Mouse (Mus musculus): ENCODE data around the gene Glod4. TPM values are rescaled to one million over a fixed set of nuclear protein-coding genes. Genes with fewer than 3 reads are reported as not detected.
A peak's percentile ranks its signal among the peaks of the same experiment; 100 is the strongest.

The Glod4 gene
- polyA plus RNA-seq, 1 experiment from 2014 or later, result 85.9 TPM

DNA sequence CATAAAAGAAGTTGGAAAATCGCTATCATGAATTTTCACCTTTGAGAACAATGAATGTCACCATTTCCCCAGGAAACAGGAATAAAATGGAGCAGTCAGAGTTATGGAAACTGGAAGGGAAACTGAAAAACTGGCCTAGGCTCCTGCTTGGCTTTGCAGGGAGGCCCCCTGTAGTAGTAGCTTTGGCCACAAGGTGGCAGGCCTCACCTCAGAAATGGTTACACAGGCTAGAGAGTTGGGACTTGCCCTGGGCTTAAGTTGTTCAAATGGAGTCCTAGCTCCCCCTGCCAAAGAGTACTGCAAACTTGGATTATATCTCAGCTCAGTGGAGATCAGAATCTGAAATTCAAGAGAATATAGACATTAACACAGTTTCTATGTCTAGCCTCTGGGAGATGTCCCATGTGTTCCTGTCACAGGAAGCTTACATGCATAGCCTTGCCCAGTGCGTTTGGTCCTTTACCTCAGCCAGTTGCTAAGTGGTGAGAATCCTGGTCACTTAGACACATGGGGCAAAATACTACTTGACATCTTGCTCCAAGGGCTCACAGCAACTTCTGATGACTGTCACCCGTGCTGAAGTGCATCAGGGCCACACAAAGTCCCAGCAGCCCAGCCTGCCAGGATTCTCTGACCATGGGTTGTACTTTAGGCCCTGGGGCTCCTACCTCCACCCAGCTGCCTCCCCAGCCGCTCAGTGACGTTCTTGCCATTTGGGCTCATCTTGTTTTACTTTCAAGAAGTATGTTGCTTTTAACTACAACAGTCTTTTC lies 9.8 kb upstream of the Glod4 start:
- H3K9me3 ChIP-seq (ENCODE audit: low read length), result no peaks in the 10 kb centered on the region
- no peak overlapping the region for H3K9ac ChIP-seq (replicated peaks; ENCODE audit: low read depth)
- no peaks in the 10 kb centered on the region for H3K36me3 ChIP-seq (ENCODE audit: insufficient read depth, low read length)
- H3K27ac ChIP-seq (ENCODE audit: low read length), result no peak overlapping the region
- 33% methylated on average over 5 of the region's 5 CpGs for WGBS
- H3K27me3 ChIP-seq (replicated peaks; ENCODE audit: insufficient read depth, low read length), result no peaks in the 10 kb centered on the region
- no peak overlapping the region for H3K4me2 ChIP-seq (replicated peaks; ENCODE audit: low read depth, low read length)
- ATAC-seq (peak; percentile 89), DNase-seq (ENCODE audit: low spot score) (peak; percentile 90)
- no peaks in the 10 kb centered on the region for H3K4me1 ChIP-seq (ENCODE audit: insufficient read depth, low read depth, low read length)
- TF ChIP-seq EP300 (IDR thresholded peaks at IDR 0.05), result no peak
- TF ChIP-seq CTCF (IDR thresholded peaks at IDR 0.05), result peak; percentile 92
- H3K4me3 ChIP-seq (ENCODE audit: low read depth, low read length), result no peak overlapping the region

DNA sequence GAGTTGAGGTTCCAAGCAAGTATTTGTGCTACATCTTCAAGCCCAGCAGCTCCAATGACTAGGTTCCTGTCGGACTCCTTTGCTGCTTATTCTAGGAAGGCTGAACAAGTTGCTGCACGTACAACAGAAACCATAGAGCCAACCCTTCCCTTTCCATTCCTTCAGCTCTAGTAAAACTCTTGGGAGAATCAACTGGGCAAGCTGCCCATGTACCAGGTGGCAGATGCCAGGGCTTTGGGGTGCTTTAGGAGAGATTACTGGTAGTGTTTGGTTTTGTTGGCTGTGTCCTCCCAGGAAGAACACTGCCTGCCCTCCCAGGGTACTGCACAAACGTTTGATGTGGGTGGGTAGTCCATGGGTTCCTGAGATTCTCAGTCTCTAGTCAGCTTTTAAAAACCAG lies 8.5 kb upstream of the Glod4 start:
- no peak for DNase-seq (ENCODE audit: low spot score)
- H3K27ac ChIP-seq (ENCODE audit: low read length), result no peak overlapping the region
- no peaks in the 10 kb centered on the region for H3K36me3 ChIP-seq (ENCODE audit: insufficient read depth, low read length)
- WGBS, result 56% methylated on average over 3 of the region's 3 CpGs
- H3K27me3 ChIP-seq (replicated peaks; ENCODE audit: insufficient read depth, low read length), result no peaks in the 10 kb centered on the region
- no peaks in the 10 kb centered on the region for H3K9me3 ChIP-seq (ENCODE audit: low read length)
- no peak for TF ChIP-seq CTCF (IDR thresholded peaks at IDR 0.05)
- no peak for TF ChIP-seq EP300 (IDR thresholded peaks at IDR 0.05)
- no peaks in the 10 kb centered on the region for H3K4me1 ChIP-seq (ENCODE audit: insufficient read depth, low read depth, low read length)
- ATAC-seq, result no peak
- no peak overlapping the region for H3K4me3 ChIP-seq (ENCODE audit: low read depth, low read length)
- no peak overlapping the region for H3K9ac ChIP-seq (replicated peaks; ENCODE audit: low read depth)
- H3K4me2 ChIP-seq (replicated peaks; ENCODE audit: low read depth, low read length), result no peak overlapping the region

DNA sequence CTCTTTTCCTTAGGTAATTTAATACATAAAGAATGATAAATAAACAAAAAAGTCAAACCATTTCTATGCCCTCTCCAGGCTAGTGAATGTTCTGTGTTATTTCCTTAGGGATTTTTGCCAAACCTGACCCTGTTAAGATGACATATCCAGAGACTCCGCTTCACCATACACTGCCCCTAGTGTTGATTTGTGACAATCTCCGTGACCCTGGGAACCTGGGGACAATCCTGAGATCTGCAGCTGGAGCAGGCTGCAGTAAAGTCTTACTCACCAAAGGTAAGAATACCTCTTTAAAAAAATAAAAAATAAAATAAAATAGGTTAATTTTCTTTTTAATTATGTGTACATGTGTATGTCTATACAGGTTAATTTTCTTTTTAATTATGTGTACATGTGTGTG lies 3.7 kb upstream of the Glod4 start:
- Histone ChIP-seq H3K4me3 (ENCODE audit: low read depth, low read length) (no peak overlapping the region), H3K9me3 (ENCODE audit: low read length) (no peaks in the 10 kb centered on the region), H3K4me1 (ENCODE audit: insufficient read depth, low read depth, low read length) (no peaks in the 10 kb centered on the region), H3K27me3 (replicated peaks; ENCODE audit: insufficient read depth, low read length) (no peaks in the 10 kb centered on the region), H3K27ac (ENCODE audit: low read length) (no peak overlapping the region), H3K9ac (replicated peaks; ENCODE audit: low read depth) (no peak overlapping the region), H3K36me3 (ENCODE audit: insufficient read depth, low read length) (no peaks in the 10 kb centered on the region), H3K4me2 (replicated peaks; ENCODE audit: low read depth, low read length) (no peak overlapping the region)
- WGBS, result 51% methylated on average over 2 of the region's 2 CpGs
- ATAC-seq (no peak), DNase-seq (ENCODE audit: low spot score) (no peak)
- TF ChIP-seq EP300 (IDR thresholded peaks at IDR 0.05), result no peak
- peak; percentile 21 for TF ChIP-seq CTCF (IDR thresholded peaks at IDR 0.05)

DNA sequence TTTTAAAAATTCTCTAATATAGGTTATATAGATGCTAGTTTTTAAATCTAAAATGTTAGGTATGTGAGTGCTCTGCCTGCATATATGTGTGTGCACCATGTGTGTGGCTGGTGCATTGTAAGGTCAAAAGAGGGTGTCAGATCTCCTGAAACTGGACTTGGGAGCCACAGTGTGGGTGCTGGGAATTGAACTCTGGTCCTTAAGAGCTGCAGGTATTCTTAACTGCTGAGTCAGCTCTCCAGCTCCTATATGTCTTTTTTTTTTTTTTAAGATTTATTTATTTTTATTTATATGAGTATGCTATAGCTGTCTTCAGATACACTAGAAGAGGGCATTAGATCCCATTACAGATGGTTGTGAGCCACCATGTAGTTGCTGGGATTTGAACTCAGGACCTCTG lies 2.9 kb upstream of the Glod4 start:
- H3K9ac ChIP-seq (replicated peaks; ENCODE audit: low read depth), result no peak overlapping the region
- H3K27me3 ChIP-seq (replicated peaks; ENCODE audit: insufficient read depth, low read length), result no peaks in the 10 kb centered on the region
- H3K9me3 ChIP-seq (ENCODE audit: low read length), result no peaks in the 10 kb centered on the region
- TF ChIP-seq CTCF (IDR thresholded peaks at IDR 0.05), result no peak
- no peak for TF ChIP-seq EP300 (IDR thresholded peaks at IDR 0.05)
- H3K4me3 ChIP-seq (ENCODE audit: low read depth, low read length), result no peak overlapping the region
- DNase-seq (ENCODE audit: low spot score) (no peak), ATAC-seq (no peak)
- no peak overlapping the region for H3K27ac ChIP-seq (ENCODE audit: low read length)
- no peak overlapping the region for H3K4me2 ChIP-seq (replicated peaks; ENCODE audit: low read depth, low read length)
- H3K36me3 ChIP-seq (ENCODE audit: insufficient read depth, low read length), result no peaks in the 10 kb centered on the region
- H3K4me1 ChIP-seq (ENCODE audit: insufficient read depth, low read depth, low read length), result no peaks in the 10 kb centered on the region

DNA sequence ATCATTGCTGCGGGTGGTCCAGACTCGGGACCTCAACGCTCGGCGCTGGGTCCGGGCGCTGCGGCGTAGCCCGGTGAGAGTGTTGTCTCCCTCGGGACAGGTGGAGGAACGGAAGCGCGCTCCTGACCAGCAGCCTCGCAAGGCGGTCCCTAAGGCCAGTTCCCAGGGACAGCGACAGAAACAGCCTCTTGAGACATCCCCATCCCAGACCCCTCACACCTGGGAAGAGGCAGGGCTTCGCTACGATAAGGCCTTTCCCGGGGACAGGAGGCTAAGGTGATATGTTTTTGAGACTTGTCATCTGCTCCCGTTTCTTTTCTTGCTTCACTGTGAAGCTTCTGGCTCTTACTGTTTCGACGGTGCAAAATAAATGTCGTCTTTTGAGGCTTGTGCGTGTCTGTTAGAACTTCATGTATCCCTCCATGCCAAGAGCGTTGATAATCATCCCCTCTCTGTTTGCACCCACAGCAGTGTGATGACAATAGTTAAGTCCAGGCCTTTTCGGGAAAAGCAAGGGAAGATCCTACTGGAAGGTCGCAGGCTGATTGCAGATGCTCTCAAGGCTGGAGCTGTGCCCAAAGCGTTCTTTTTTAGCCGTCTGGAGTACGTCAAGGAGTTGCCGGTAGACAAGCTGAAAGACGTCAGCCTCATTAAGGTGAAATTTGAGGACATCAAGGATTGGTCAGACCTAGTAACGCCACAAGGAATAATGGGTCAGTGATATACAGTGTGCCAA lies 454 bp upstream of the Glod4 start:
- H3K9me3 ChIP-seq (ENCODE audit: low read length), result no peaks in the 10 kb centered on the region
- H3K9ac ChIP-seq (replicated peaks; ENCODE audit: low read depth), result peak overlapping the region; percentile 65
- H3K27ac ChIP-seq (ENCODE audit: low read length), result no peak overlapping the region
- no peak for DNase-seq (ENCODE audit: low spot score)
- 2% methylated on average over 34 of the region's 34 CpGs for WGBS
- 0 out of 2 replicates have a peak, but pooled peaks cover 9% of the 10 kb centered on the region for H3K36me3 ChIP-seq (ENCODE audit: insufficient read depth, low read length)
- TF ChIP-seq CTCF (IDR thresholded peaks at IDR 0.05) (no peak), EP300 (IDR thresholded peaks at IDR 0.05) (no peak)
- peak overlapping the region; percentile 63 for H3K4me3 ChIP-seq (ENCODE audit: low read depth, low read length)
- peak overlapping the region; percentile 80 for H3K4me2 ChIP-seq (replicated peaks; ENCODE audit: low read depth, low read length)
- H3K27me3 ChIP-seq (replicated peaks; ENCODE audit: insufficient read depth, low read length), result no peaks in the 10 kb centered on the region
- ATAC-seq, result peak; percentile 46
- no peaks in the 10 kb centered on the region for H3K4me1 ChIP-seq (ENCODE audit: insufficient read depth, low read depth, low read length)

DNA sequence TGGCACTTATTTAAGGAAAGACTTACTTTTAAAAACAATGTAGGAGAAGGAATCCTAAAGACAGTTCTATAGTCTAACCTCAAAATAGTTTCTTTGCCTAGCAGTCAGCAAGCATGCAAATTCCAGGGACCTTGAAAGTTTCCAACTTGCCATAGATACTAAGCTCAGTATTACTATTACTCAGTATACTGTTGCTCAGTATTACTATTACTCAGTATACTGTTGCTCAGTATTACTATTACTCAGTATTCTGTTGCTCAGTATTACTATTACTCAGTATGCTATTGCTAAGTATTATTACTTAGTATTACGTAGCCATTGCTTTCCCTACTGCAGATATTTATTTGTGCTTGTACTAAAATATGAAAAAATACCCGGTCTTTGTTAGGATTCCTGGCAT lies 3.8 kb downstream of the Glod4 start:
- TF ChIP-seq CTCF (IDR thresholded peaks at IDR 0.05), result no peak
- no peak for TF ChIP-seq EP300 (IDR thresholded peaks at IDR 0.05)
- Histone ChIP-seq H3K4me1 (ENCODE audit: insufficient read depth, low read depth, low read length) (no peaks in the 10 kb centered on the region), H3K27ac (ENCODE audit: low read length) (no peak overlapping the region), H3K27me3 (replicated peaks; ENCODE audit: insufficient read depth, low read length) (no peaks in the 10 kb centered on the region), H3K9me3 (ENCODE audit: low read length) (no peaks in the 10 kb centered on the region), H3K4me2 (replicated peaks; ENCODE audit: low read depth, low read length) (no peak overlapping the region), H3K4me3 (ENCODE audit: low read depth, low read length) (no peak overlapping the region), H3K36me3 (ENCODE audit: insufficient read depth, low read length) (0 out of 2 replicates have a peak, but pooled peaks cover 9% of the 10 kb centered on the region), H3K9ac (replicated peaks; ENCODE audit: low read depth) (no peak overlapping the region)
- no peak for DNase-seq (ENCODE audit: low spot score)
- no peak for ATAC-seq
- 87% methylated on average over 2 of the region's 2 CpGs for WGBS
